Mouse (Mus musculus) neural tube, embryonic 15.5 days (tissue): ENCODE measurements around the gene Fmo4. TPM values are rescaled to one million over a fixed set of nuclear protein-coding genes. Genes with fewer than 3 reads are reported as not detected.
"Not testable (repeated sequence)": the region's sequence is repeated elsewhere in the genome, so short reads cannot be mapped to it uniquely, and the experiment has no call there.

Experiments used
- ATAC-seq: fragments of 200-750 bp; cut with Nextera tagmentation; 2 replicates; pipeline ENCODE4 v1.8.0; 2017; ENCODE audit warnings: mild to moderate bottlenecking, moderate TSS enrichment, moderate library complexity; ENCODE audit not compliant: low FRiP score
- H3K27ac ChIP-seq: fragments of 300-500 bp; sonication (generic); replicated peaks from 2 replicates; pipeline ENCODE4 v1.5.1; 2015; ENCODE audit warnings: mild to moderate bottlenecking, inconsistent platforms
- H3K27me3 ChIP-seq: fragments of 300-500 bp; sonication (generic); replicated peaks from 2 replicates; pipeline ENCODE4 v1.6.1; 2015; ENCODE audit warnings: inconsistent platforms
- H3K36me3 ChIP-seq: fragments of 300-500 bp; sonication (generic); 2 replicates; pipeline ENCODE4 v1.6.1; 2015; ENCODE audit warnings: inconsistent platforms
- H3K4me1 ChIP-seq: fragments of 300-500 bp; sonication (generic); 2 replicates; pipeline ENCODE4 v1.6.1; 2015; ENCODE audit warnings: inconsistent platforms
- H3K4me2 ChIP-seq: fragments of 300-500 bp; sonication (generic); 2 replicates; pipeline ENCODE4 v1.6.1; 2015; ENCODE audit warnings: inconsistent platforms, mild to moderate bottlenecking, moderate library complexity
- H3K4me3 ChIP-seq: fragments of 300-500 bp; sonication (generic); replicated peaks from 2 replicates; pipeline ENCODE4 v1.5.1; 2015; ENCODE audit warnings: mild to moderate bottlenecking, inconsistent platforms
- H3K9ac ChIP-seq: fragments of 300-500 bp; sonication (generic); replicated peaks from 2 replicates; pipeline ENCODE4 v1.6.1; 2015; ENCODE audit warnings: mild to moderate bottlenecking, inconsistent platforms
- H3K9me3 ChIP-seq: fragments of 300-500 bp; sonication (generic); replicated peaks from 2 replicates; pipeline ENCODE4 v1.6.1; 2016; ENCODE audit warnings: inconsistent platforms
- WGBS: fragments of 180-500 bp; shearing (Covaris S2); methylation state at CpG from one replicate; pipeline ENCODE4 v1.1.7; 2015; ENCODE audit warnings: mixed read lengths; 5-methylcytosine and 5-hydroxymethylcytosine counted together
- polyA plus RNA-seq: library from polyadenylated mRNA; unstranded; fragments of >200 nt; fragmentation: Nextera tagmentation; extraction: Ambion mirVana; gene quantifications from 2 replicates; pipeline ENCODE4 v1.2.1, GENCODE M21; 2015

Gene Fmo4
- polyA plus RNA-seq, 1 experiment from 2014 or later, result 0.78 TPM

GRCm38 (mm10) chr1:162785222-162785621, 28.6 kb downstream of the Fmo4 start:
- no peaks in the 10 kb centered on the region for H3K9me3 ChIP-seq
- H3K27me3 ChIP-seq, result no peaks in the 10 kb centered on the region
- H3K4me3 ChIP-seq, result no peak overlapping the region
- no peak overlapping the region for H3K27ac ChIP-seq
- no peak for ATAC-seq
- no peaks in the 10 kb centered on the region for H3K36me3 ChIP-seq
- H3K9ac ChIP-seq, result no peak overlapping the region
- 87% methylated on average over 4 of the region's 4 CpGs for WGBS
- H3K4me2 ChIP-seq, result no peak overlapping the region
- no peaks in the 10 kb centered on the region for H3K4me1 ChIP-seq

- Histone ChIP-seq H3K9ac (no peak overlapping the region), H3K4me3 (no peak overlapping the region), H3K9me3 (no peaks in the 10 kb centered on the region), H3K4me2 (no peak overlapping the region), H3K36me3 (no peaks in the 10 kb centered on the region), H3K27me3 (no peaks in the 10 kb centered on the region), H3K4me1 (no peaks in the 10 kb centered on the region), H3K27ac (no peak overlapping the region)
- 82% methylated on average over 7 of the region's 7 CpGs for WGBS
- ATAC-seq, result no peak
Measured at GRCm38 (mm10) chr1:162783669-162784248, 30.0 kb downstream of the Fmo4 start.

DNA sequence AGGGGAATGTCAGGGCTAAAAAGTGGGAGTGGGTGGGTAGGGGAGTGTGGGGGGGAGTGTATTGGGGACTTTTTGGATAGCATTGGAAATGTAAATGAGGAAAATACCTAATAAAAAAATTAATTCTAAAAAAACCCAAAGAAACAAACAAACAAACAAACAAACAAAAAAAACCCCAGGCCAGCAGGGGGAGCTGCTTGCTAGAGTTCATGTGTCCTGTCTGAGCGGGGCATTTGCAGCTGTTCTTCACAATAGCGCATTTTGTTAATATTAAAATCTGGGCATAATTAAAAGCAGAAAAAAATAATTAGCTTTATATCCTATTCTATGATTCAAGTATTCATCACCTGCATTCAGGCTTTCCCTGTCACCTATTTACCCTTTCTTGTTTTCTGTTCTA, 32.7 kb downstream of the Fmo4 start:
- not testable (repeated sequence) for H3K27me3 ChIP-seq, H3K9me3 ChIP-seq, H3K4me3 ChIP-seq, H3K4me1 ChIP-seq, H3K9ac ChIP-seq, H3K27ac ChIP-seq, ATAC-seq, H3K36me3 ChIP-seq, H3K4me2 ChIP-seq
- 98% methylated on average over 2 of the region's 2 CpGs for WGBS

DNA sequence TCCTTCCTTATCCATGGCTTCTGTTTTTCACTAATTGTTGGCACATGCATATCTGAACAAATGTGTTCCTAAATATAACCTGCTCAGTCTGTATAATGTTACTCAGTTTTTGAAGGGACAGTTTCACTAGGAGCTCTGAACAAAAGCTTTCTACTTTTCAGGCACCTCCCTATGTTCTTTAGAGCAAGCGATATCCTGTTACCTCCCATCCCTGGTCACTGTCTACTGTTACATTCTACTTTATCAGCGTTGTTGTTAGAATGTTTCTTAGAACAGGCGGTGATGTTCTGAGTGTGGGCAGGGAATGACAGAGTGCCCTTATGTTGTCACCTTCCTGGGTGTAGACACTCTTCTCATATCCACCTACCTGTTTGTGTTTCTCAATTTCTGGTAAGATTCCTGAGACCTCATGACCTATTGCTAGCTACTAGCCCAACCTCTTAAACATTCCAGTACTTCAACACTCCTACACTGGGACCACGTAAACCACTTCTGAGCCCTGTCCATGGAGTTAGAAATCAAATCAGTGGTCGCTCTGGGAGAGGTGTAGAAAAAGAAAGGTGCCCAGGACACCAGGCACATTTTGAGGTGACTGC, 35.7 kb downstream of the Fmo4 start:
- Histone ChIP-seq H3K4me1 (no peaks in the 10 kb centered on the region), H3K9ac (no peak overlapping the region), H3K9me3 (no peaks in the 10 kb centered on the region), H3K4me2 (no peak overlapping the region), H3K27me3 (no peaks in the 10 kb centered on the region), H3K36me3 (no peaks in the 10 kb centered on the region), H3K4me3 (no peak overlapping the region), H3K27ac (no peak overlapping the region)
- 91% methylated on average over 5 of the region's 5 CpGs for WGBS
- ATAC-seq, result no peak

DNA sequence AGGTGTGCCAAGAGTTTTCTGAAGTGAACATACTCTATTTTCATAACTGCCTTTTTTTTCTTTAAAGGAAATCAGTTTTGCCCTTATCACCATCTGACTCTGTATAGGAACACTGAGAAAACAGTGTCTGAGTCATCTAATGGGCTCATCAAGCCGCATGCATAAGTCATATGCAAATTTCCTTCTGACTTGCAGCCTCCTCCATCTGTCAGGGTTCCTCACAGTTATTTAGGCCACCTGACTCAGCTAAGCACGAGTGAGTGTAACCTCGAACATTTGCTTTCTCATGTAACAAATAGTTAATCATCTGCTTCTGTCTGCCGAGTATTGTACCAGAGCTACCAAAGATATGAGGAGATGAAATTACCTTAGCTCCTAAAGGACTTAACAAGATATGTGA, 40.1 kb downstream of the Fmo4 start:
- no peak for ATAC-seq
- 51% methylated on average over 4 of the region's 4 CpGs for WGBS
- H3K4me3 ChIP-seq, result no peak overlapping the region

DNA sequence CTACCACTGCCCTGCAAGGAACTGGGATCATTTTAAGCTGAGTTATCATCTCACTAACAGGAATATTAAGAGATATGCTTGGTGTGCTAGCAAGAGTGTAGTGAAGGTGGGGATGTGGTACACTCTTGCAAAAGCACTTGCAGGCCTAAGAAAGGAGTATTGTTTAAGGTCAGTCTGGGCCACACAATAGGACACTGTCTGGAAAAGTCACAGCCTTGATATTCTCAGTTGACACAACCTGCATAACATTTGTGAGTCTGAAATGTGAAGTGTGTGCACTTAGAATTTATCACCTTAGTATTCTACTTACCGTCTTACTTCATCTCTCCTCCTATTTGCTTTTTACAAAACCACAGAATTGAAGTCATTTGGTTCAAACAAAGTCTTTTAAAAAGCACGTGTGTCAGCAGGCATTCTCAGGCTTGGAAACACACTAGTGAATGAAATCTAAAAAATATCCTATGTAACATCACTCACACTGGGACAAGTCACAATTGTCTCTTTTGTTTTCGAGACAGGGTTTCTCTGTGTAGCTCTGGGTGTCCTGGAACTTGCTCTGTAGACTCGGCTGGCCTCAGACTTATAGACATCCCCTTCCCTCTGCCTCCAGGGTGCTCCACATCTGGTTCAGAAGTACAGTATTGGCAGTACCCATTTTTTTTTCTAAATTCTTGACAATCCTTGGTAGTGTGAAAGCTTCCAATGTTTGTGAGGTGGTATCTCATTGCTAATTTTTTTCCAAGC, 42.0 kb downstream of the Fmo4 start:
- 36% methylated on average over 4 of the region's 4 CpGs for WGBS
- no peak overlapping the region for H3K4me3 ChIP-seq
- no peaks in the 10 kb centered on the region for H3K9me3 ChIP-seq
- no peaks in the 10 kb centered on the region for H3K27me3 ChIP-seq
- no peak overlapping the region for H3K27ac ChIP-seq
- ATAC-seq, result no peak
- H3K4me2 ChIP-seq, result no peak overlapping the region
- H3K36me3 ChIP-seq, result no peaks in the 10 kb centered on the region
- H3K4me1 ChIP-seq, result no peaks in the 10 kb centered on the region
- H3K9ac ChIP-seq, result no peak overlapping the region

More for the DNA sequence above, 40.1 kb downstream of the Fmo4 start:
- no peak overlapping the region for H3K4me2 ChIP-seq
- H3K4me1 ChIP-seq, result no peaks in the 10 kb centered on the region
- H3K9me3 ChIP-seq, result no peaks in the 10 kb centered on the region
- H3K27ac ChIP-seq, result no peak overlapping the region
- no peaks in the 10 kb centered on the region for H3K36me3 ChIP-seq
- no peaks in the 10 kb centered on the region for H3K27me3 ChIP-seq
- no peak overlapping the region for H3K9ac ChIP-seq

DNA sequence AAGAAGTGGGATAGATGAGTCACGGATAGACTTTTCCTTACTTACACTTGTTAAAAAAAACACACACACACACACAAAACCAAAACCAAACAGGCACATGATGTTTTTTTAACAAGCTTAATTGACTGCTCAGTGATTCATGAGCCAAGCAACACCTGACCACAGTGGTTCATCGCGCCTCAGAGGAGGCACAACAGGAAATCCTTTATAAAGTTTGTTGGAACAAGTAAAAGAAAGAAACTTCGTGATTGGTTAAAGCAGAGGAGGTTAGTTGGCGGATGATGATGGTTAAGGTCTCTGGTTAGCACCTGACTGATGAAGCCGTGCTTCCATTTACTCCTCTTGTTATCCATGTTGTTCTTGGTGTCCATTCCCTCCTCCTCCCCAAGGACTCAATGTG, 61.8 kb downstream of the Fmo4 start:
- H3K4me2 ChIP-seq, result no peak overlapping the region
- H3K27me3 ChIP-seq, result no peaks in the 10 kb centered on the region
- 92% methylated on average over 6 of the region's 6 CpGs for WGBS
- no peak overlapping the region for H3K27ac ChIP-seq
- no peak overlapping the region for H3K4me3 ChIP-seq
- no peaks in the 10 kb centered on the region for H3K9me3 ChIP-seq
- ATAC-seq, result no peak
- H3K36me3 ChIP-seq, result no peaks in the 10 kb centered on the region
- H3K9ac ChIP-seq, result no peak overlapping the region
- no peaks in the 10 kb centered on the region for H3K4me1 ChIP-seq

GRCm38 (mm10) chr1:162749607-162750006, 64.2 kb downstream of the Fmo4 start:
- Histone ChIP-seq H3K4me3 (no peak overlapping the region), H3K4me2 (no peak overlapping the region), H3K27me3 (no peaks in the 10 kb centered on the region), H3K27ac (no peak overlapping the region), H3K9me3 (no peaks in the 10 kb centered on the region), H3K36me3 (no peaks in the 10 kb centered on the region), H3K4me1 (no peaks in the 10 kb centered on the region), H3K9ac (no peak overlapping the region)
- ATAC-seq, result no peak
- WGBS, result 79% methylated on average over 7 of the region's 7 CpGs

DNA sequence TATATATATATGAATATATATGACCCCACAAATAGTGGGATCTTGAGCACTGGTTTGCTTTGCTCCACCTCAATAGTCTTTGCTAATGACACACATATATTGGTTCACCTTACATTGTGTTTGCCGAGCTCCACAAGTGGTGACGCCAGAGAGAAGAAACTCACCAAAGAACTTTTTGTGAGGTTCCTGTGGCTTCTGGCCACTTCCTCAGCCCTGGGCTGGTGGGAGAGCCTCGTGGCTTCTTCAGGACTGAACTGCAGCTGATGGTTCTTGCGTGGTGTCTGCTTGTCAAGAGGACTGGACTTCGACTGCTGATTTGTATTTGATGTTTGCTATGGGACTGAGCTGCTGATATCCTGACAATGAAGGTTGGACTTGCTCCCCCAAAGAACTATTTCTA, 65.0 kb downstream of the Fmo4 start:
- Histone ChIP-seq H3K4me2 (no peak overlapping the region), H3K27ac (no peak overlapping the region), H3K4me3 (no peak overlapping the region), H3K9me3 (no peaks in the 10 kb centered on the region), H3K36me3 (no peaks in the 10 kb centered on the region), H3K4me1 (no peaks in the 10 kb centered on the region), H3K9ac (no peak overlapping the region), H3K27me3 (no peaks in the 10 kb centered on the region)
- ATAC-seq, result no peak
- 91% methylated on average over 5 of the region's 5 CpGs for WGBS

Other genes starting within 250 kb of the Fmo4 start
- 81.3 and 87.0 TPM in 2 replicates for gene Vamp4, start 243.5 kb downstream of the Fmo4 start, polyA plus RNA-seq
- gene Myoc, start 174.8 kb downstream of the Fmo4 start, polyA plus RNA-seq, result 0.06 TPM in 1 of 2 replicates, not detected in the other
- not detected in 2 replicates for gene Myocos, start 155.8 kb downstream of the Fmo4 start, polyA plus RNA-seq
- 121 and 135 TPM in 2 replicates for gene Prrc2c, start 73.4 kb downstream of the Fmo4 start, polyA plus RNA-seq
- 20.8 and 25.9 TPM in 2 replicates for gene Fmo1, start 52.6 kb upstream of the Fmo4 start, polyA plus RNA-seq
- 0.27 and 0.42 TPM in 2 replicates for gene Fmo2, start 84.8 kb upstream of the Fmo4 start, polyA plus RNA-seq
- gene Fmo6, start 123.5 kb upstream of the Fmo4 start, polyA plus RNA-seq, result 0.14 TPM in 1 of 2 replicates, not detected in the other
- gene Fmo3, start 170.6 kb upstream of the Fmo4 start, polyA plus RNA-seq, result not detected in 2 replicates